Mouse (Mus musculus): ENCODE data around the gene Med4. TPM values are rescaled to one million over a fixed set of nuclear protein-coding genes. Genes with fewer than 3 reads are reported as not detected.

Gene Med4
- polyA plus RNA-seq, 1 experiment, result 38.1 TPM

- Histone ChIP-seq H3K27ac (ENCODE audit: control insufficient read depth, insufficient read depth, low read depth, low read length, poor library complexity) (no peak overlapping the region), H3K4me3 (replicated peaks; ENCODE audit: control insufficient read depth, low read depth, low read length) (no peak overlapping the region), H3K4me1 (ENCODE audit: control insufficient read depth, insufficient read depth, low read length) (no peaks in the 10 kb centered on the region)
- TF ChIP-seq CTCF (IDR thresholded peaks at IDR 0.05; ENCODE audit: control insufficient read depth, insufficient read depth, low read length), result no peak
- TF ChIP-seq POLR2A (IDR thresholded peaks at IDR 0.05; ENCODE audit: borderline replicate concordance, control insufficient read depth, low read depth, low read length), result no peak
- whole genome bisulfite sequencing, result 72% methylated on average over 6 of the region's 6 CpGs
Observed at GRCm38 (mm10) chr14:73533755-73534465, 24.1 kb downstream of the Med4 start.

GRCm38 (mm10) chr14:73535641-73536040, 25.8 kb downstream of the Med4 start:
- WGBS, result 38% methylated on average over 2 of the region's 2 CpGs
- no peak overlapping the region for H3K4me3 ChIP-seq (replicated peaks; ENCODE audit: control insufficient read depth, low read depth, low read length)

DNA sequence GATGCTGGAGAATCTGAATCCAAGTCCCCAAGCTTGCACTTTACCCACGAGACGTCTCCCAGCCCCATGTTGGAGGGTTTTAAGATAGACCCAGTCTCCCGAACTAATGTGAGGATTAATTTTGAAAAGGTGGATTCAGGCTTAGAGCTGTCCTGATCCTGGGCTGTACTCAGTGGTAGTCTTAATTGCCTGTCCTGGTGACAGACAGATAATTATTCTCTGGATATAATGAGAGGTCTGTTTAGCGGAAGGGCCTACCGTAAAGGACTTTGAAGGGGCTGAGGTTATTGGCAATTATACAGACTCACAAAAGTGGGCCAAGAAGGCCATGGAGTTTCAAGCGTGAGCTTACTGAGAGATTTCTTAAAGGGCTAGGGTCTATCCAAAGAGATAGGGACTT, 34.0 kb downstream of the Med4 start:
- TF ChIP-seq CTCF (IDR thresholded peaks at IDR 0.05; ENCODE audit: control insufficient read depth, insufficient read depth, low read length) (no peak), POLR2A (IDR thresholded peaks at IDR 0.05; ENCODE audit: borderline replicate concordance, control insufficient read depth, low read depth, low read length) (no peak)
- Histone ChIP-seq H3K4me1 (ENCODE audit: control insufficient read depth, insufficient read depth, low read length) (no peaks in the 10 kb centered on the region), H3K27ac (ENCODE audit: control insufficient read depth, insufficient read depth, low read depth, low read length, poor library complexity) (no peak overlapping the region), H3K4me3 (replicated peaks; ENCODE audit: control insufficient read depth, low read depth, low read length) (no peak overlapping the region)
- WGBS, result 87% methylated on average over 6 of the region's 6 CpGs

More at GRCm38 (mm10) chr14:73535641-73536040, 25.8 kb downstream of the Med4 start:
- no peaks in the 10 kb centered on the region for H3K4me1 ChIP-seq (ENCODE audit: control insufficient read depth, insufficient read depth, low read length)
- no peak overlapping the region for H3K27ac ChIP-seq (ENCODE audit: control insufficient read depth, insufficient read depth, low read depth, low read length, poor library complexity)
- no peak for TF ChIP-seq POLR2A (IDR thresholded peaks at IDR 0.05; ENCODE audit: borderline replicate concordance, control insufficient read depth, low read depth, low read length)
- TF ChIP-seq CTCF (IDR thresholded peaks at IDR 0.05; ENCODE audit: control insufficient read depth, insufficient read depth, low read length), result no peak

- no peaks in the 10 kb centered on the region for H3K4me1 ChIP-seq (ENCODE audit: control insufficient read depth, insufficient read depth, low read length)
- H3K27ac ChIP-seq (ENCODE audit: control insufficient read depth, insufficient read depth, low read depth, low read length, poor library complexity), result no peak overlapping the region
- TF ChIP-seq CTCF (IDR thresholded peaks at IDR 0.05; ENCODE audit: control insufficient read depth, insufficient read depth, low read length) (no peak), POLR2A (IDR thresholded peaks at IDR 0.05; ENCODE audit: borderline replicate concordance, control insufficient read depth, low read depth, low read length) (no peak)
- H3K4me3 ChIP-seq (replicated peaks; ENCODE audit: control insufficient read depth, low read depth, low read length), result no peak overlapping the region
- WGBS, result 36% methylated on average over 4 of the region's 4 CpGs
Observed at GRCm38 (mm10) chr14:73547034-73547433, 37.2 kb downstream of the Med4 start.

DNA sequence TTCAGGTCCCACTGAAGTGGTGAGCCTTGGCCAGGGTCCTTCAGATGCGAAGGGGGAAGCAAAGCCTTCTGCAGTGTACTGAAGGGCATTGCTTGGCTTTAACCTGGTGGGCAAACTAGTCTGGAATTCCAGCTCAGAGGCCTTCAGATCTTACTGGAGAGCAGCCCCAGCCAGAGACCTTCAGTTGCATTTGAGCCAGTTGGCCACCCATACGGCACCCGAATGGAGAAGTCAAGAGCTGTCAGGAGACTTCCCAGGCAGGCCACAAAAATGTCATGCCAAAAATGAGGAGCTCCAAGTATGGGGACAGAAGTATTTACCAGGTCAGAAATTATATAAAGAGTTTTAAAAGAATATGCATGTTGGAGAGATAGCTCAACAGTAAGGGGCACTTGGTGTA, 38.2 kb downstream of the Med4 start, which contains the start of gene Nudt15:
TSS of gene Nudt15 (minus strand) at position 192 of the 400 bp plus-strand sequence.
- no peaks in the 10 kb centered on the region; the same call in 1 of the 2 replicates for H3K4me1 ChIP-seq (ENCODE audit: control insufficient read depth, insufficient read depth, low read length)
- H3K4me3 ChIP-seq (replicated peaks; ENCODE audit: control insufficient read depth, low read depth, low read length), result no peak within 1 kb of the TSS
- TF ChIP-seq POLR2A (IDR thresholded peaks at IDR 0.05; ENCODE audit: borderline replicate concordance, control insufficient read depth, low read depth, low read length) (no peak), CTCF (IDR thresholded peaks at IDR 0.05; ENCODE audit: control insufficient read depth, insufficient read depth, low read length) (no peak)
- 68% methylated on average over 3 of the region's 3 CpGs for WGBS
- no peak within 1 kb of the TSS for H3K27ac ChIP-seq (ENCODE audit: control insufficient read depth, insufficient read depth, low read depth, low read length, poor library complexity)

GRCm38 (mm10) chr14:73550291-73550690, 40.5 kb downstream of the Med4 start:
- TF ChIP-seq CTCF (IDR thresholded peaks at IDR 0.05; ENCODE audit: control insufficient read depth, insufficient read depth, low read length) (no peak), POLR2A (IDR thresholded peaks at IDR 0.05; ENCODE audit: borderline replicate concordance, control insufficient read depth, low read depth, low read length) (no peak)
- Histone ChIP-seq H3K4me3 (replicated peaks; ENCODE audit: control insufficient read depth, low read depth, low read length) (no peak overlapping the region), H3K27ac (ENCODE audit: control insufficient read depth, insufficient read depth, low read depth, low read length, poor library complexity) (no peak overlapping the region), H3K4me1 (ENCODE audit: control insufficient read depth, insufficient read depth, low read length) (no peaks in the 10 kb centered on the region; the same call in 1 of the 2 replicates)
- whole genome bisulfite sequencing, result 82% methylated on average over 3 of the region's 3 CpGs

GRCm38 (mm10) chr14:73550732-73551131, 40.9 kb downstream of the Med4 start:
- WGBS, result 69% methylated on average over 8 of the region's 8 CpGs
- no peak overlapping the region for H3K27ac ChIP-seq (ENCODE audit: control insufficient read depth, insufficient read depth, low read depth, low read length, poor library complexity)
- TF ChIP-seq POLR2A (IDR thresholded peaks at IDR 0.05; ENCODE audit: borderline replicate concordance, control insufficient read depth, low read depth, low read length), result no peak
- no peak for TF ChIP-seq CTCF (IDR thresholded peaks at IDR 0.05; ENCODE audit: control insufficient read depth, insufficient read depth, low read length)
- no peak overlapping the region for H3K4me3 ChIP-seq (replicated peaks; ENCODE audit: control insufficient read depth, low read depth, low read length)
- no peaks in the 10 kb centered on the region; the same call in 1 of the 2 replicates for H3K4me1 ChIP-seq (ENCODE audit: control insufficient read depth, insufficient read depth, low read length)

DNA sequence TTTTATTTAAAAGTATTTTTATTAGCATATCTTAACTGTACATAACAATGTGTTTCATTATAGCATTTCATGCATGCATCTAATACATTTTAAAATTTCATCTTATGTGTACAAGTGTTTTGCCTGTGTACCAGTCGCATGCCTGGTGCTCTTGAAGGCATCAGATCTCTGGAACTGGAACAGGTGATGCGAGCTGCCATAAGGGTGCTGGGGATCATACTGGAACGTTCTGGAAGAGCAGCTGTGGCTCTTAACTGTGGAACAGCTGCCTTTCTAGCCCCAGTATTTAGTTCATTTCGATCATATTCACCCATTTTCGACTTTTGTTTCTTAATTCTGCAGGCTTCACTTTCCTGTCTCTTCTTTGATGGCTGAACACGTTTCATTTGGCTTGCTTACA, 41.3 kb downstream of the Med4 start:
- TF ChIP-seq CTCF (IDR thresholded peaks at IDR 0.05; ENCODE audit: control insufficient read depth, insufficient read depth, low read length) (no peak), POLR2A (IDR thresholded peaks at IDR 0.05; ENCODE audit: borderline replicate concordance, control insufficient read depth, low read depth, low read length) (no peak)
- Histone ChIP-seq H3K27ac (ENCODE audit: control insufficient read depth, insufficient read depth, low read depth, low read length, poor library complexity) (no peak overlapping the region), H3K4me1 (ENCODE audit: control insufficient read depth, insufficient read depth, low read length) (no peaks in the 10 kb centered on the region; the same call in 1 of the 2 replicates), H3K4me3 (replicated peaks; ENCODE audit: control insufficient read depth, low read depth, low read length) (no peak overlapping the region)
- 79% methylated on average over 6 of the region's 6 CpGs for WGBS
